Mouse (Mus musculus) lung, postnatal 0 days (tissue): Measurements from ENCODE around the gene Nmnat2.

Source experiments
- CTCF ChIP-seq: IDR thresholded peaks from 2 replicates; pipeline ENCODE4 v1.5.1; 2016; ENCODE audit warnings: antibody characterized with exemption, mild to moderate bottlenecking
- EP300 ChIP-seq: IDR thresholded peaks from 2 replicates; pipeline ENCODE4 v1.6.1; 2016; ENCODE audit warnings: antibody characterized with exemption, mild to moderate bottlenecking, control low read depth

DNA sequence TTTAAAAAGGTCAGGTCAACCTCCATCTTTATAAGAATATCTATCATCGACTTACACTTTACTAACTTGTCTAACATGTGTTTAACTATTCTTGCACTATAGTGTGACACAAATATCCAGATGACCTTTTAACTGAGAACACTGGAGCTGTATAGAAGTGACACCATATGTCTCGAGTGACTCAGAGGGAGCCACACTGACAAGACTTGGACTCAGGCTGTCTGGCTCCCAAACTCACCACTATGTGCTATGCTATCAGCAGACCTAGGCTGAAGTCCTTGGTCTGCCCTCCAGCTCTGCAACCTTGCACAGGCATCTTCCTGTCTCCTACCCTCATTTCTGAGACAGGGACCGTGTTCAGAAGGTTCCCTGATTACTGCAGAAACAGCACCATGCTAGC is 209.0 kb downstream of the Nmnat2 start:
- TF ChIP-seq CTCF (no peak), EP300 (no peak)
